Mouse (Mus musculus) mature B cell (primary cell): Measurements from ENCODE around the gene Gprc6a.

Experiments
- in situ Hi-C: fragments of 300-500 bp; cut with MboI; formaldehyde crosslinking; loops from 2 replicates; pipeline ENCODE4 v1.14.3; 2019

Gprc6a gene

DNA sequence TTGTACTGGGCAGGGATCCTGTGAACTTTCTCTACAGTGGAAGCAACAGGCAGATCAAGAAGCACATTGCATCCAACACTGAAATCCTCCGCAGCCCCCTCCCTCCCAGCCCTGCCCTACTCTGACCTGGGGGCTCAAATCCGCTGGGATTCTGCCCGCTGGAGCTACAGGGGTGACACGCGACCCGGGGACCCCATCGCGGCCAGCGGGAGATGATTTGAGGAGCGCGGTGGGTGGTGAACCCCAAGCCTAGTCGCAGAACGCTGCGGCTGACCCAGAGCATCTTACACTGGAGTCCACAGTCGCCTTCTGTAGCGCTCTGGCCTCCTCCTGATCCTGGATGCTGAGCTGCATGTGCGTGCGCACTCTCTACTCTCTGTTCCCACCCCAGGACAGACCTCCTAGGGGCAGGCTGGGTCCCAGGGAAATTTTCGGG is 41.1 kb downstream of the Gprc6a start, which contains the start of gene Fam162b:
Gene Fam162b, minus strand, starts transcription at position 379 of the 436 bp plus-strand sequence.
- in situ Hi-C loops, result no loop called here

DNA sequence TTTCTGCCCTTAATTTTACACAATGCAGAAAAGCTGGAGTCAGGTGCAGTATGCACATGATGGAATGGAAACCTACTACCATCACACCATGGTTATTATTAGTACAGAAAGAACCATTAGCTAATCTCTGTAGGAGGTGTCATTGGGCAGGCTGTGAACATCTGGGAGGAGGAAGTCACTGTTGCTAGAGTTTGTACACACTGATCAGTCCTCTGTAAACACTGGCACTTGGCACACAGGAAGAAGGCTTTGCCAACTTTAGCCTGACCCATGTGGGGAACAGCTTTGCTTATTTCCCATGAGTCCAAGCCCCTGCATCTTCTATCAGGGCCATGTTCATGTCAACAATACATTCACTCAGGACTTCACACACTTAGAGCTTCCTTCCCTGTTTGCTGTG is 46.3 kb downstream of the Gprc6a start:
- in situ Hi-C loops, result no loop called here

DNA sequence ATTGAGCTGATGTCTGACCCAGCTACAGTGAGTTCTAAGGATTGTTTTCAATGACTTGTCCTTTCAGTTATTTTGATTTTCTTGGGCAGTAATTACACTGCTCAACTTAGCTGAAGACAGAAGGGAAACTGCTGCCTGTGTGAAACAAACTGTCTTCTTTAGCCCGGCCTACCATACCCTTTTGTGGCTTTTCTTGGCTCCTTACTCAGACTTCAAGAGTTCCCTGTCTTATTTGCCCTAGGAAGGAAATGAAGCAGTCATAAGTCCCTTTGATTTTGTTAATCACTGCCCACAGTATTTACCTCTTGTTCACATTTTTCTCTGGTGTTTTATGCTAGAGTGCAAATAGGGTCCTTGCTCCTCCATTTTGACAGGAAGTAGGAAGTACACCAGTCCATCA is 46.9 kb downstream of the Gprc6a start:
- in situ Hi-C loops, result no loop called here

DNA sequence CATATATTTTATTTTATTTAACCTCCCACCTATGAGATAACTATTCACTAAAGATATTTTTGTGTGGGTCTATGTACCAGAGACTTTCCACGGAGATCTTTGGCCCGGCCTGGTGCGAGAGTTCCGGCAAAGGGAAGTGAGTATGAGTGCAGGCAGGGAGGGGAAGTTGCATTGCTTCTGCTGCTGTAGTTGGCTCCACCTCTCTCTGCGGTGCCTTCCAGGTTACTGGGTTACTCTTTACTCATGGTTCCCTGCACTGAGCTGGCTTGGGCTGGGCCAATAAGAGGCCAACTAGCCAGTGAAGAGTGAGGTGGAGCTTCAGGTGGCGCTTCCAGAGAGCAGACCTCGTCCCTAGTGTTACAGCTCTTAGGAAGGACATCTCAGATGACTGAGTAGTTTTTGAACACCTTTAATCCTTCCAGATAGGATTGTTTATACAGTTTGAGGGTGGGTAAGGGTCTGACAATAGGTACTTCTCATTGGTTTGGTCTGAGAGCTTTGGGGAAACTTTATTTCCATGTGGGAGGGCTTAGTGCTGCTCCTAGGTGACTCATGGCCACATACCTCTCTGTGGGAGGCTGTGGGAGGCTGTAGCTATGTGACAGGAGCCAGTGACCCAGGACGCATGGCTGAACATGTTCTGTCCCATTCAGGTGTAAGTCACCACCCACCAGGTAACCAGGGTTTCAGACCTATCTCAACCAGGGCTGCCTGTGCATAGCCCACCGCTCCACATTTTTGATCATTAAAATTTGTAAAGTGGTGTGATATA is 59.9 kb downstream of the Gprc6a start:
- in situ Hi-C loops, result no loop called here
